Mouse (Mus musculus) limb, embryonic 11.5 days (tissue): ENCODE results near the gene Fuom. TPM values are rescaled to one million over a fixed set of nuclear protein-coding genes. Genes with fewer than 3 reads are reported as not detected.

Experiments
- ATAC-seq: fragments of 200-750 bp; cut with Nextera tagmentation; 2 replicates; pipeline ENCODE4 v1.8.0; 2017; ENCODE audit warnings: low read depth; ENCODE audit not compliant: insufficient number of reproducible peaks, low FRiP score, low TSS enrichment
- DNase-seq: peaks from one replicate; pipeline ENCODE4 v3.0.0-alpha.2; 2015; ENCODE audit warnings: low spot score
- H3K27ac ChIP-seq: fragments of 300-500 bp; sonication (generic); replicated peaks from 2 replicates; pipeline ENCODE4 v1.5.1; 2014; ENCODE audit warnings: low read depth, mild to moderate bottlenecking, low read length
- H3K27me3 ChIP-seq: fragments of 300-500 bp; sonication (generic); 2 replicates; pipeline ENCODE4 v1.6.1; 2014; ENCODE audit warnings: mild to moderate bottlenecking, low read length, mixed read lengths; ENCODE audit not compliant: control insufficient read depth, insufficient read depth
- H3K36me3 ChIP-seq: fragments of 300-500 bp; sonication (generic); 2 replicates; pipeline ENCODE4 v1.6.1; 2014; ENCODE audit warnings: mild to moderate bottlenecking, low read length, moderate library complexity, mixed read lengths; ENCODE audit not compliant: control insufficient read depth, insufficient read depth
- H3K4me1 ChIP-seq: fragments of 300-500 bp; sonication (generic); 2 replicates; pipeline ENCODE4 v1.6.1; 2014; ENCODE audit warnings: low read length, mixed read lengths; ENCODE audit not compliant: control insufficient read depth, insufficient read depth
- H3K4me2 ChIP-seq: fragments of 300-500 bp; sonication (generic); 2 replicates; pipeline ENCODE4 v1.6.1; 2014; ENCODE audit warnings: low read depth, mild to moderate bottlenecking, moderate library complexity; ENCODE audit not compliant: severe bottlenecking
- H3K4me3 ChIP-seq: fragments of 300-500 bp; sonication (generic); 2 replicates; pipeline ENCODE4 v1.5.1; 2014; ENCODE audit warnings: low read depth, low read length
- H3K9ac ChIP-seq: fragments of 300-500 bp; sonication (generic); 2 replicates; pipeline ENCODE4 v1.6.1; 2014; ENCODE audit warnings: mild to moderate bottlenecking, low read length
- H3K9me3 ChIP-seq: fragments of 300-500 bp; sonication (generic); 2 replicates; pipeline ENCODE4 v1.6.1; 2016; ENCODE audit warnings: low read length; ENCODE audit not compliant: control insufficient read depth
- WGBS: fragments of 180-500 bp; shearing (Covaris S2); extraction: QIAGEN DNeasy Blood & Tissue Kit; methylation state at CpG from one replicate; pipeline ENCODE4 v1.1.7; 2014; 5-methylcytosine and 5-hydroxymethylcytosine counted together
- polyA plus RNA-seq: library from polyadenylated mRNA; unstranded; fragments of >200 nt; fragmentation: Nextera tagmentation; extraction: Ambion mirVana; gene quantifications from 2 replicates; pipeline ENCODE4 v1.2.1, GENCODE M21; 2014

The Fuom gene
- polyA plus RNA-seq, 1 experiment from 2014 or later: 16.6 TPM

- Histone ChIP-seq H3K4me1 (peaks cover 2% of the 10 kb centered on the region; the same call in 1 of the 2 replicates), H3K4me3 (no peak overlapping the region), H3K36me3 (peaks cover 2% of the 10 kb centered on the region; the same call in 1 of the 2 replicates), H3K9me3 (no peaks in the 10 kb centered on the region), H3K27ac (no peak overlapping the region), H3K9ac (no peak overlapping the region), H3K27me3 (no peaks in the 10 kb centered on the region), H3K4me2 (no peak overlapping the region)
- no peak for ATAC-seq
- no peak for DNase-seq
- 89% methylated on average over 2 of the region's 2 CpGs for WGBS
These were observed 25.7 kb upstream of the Fuom start for GRCm38 (mm10) chr7:140127911-140128310.

- Histone ChIP-seq H3K4me1 (peaks cover 2% of the 10 kb centered on the region; the same call in 1 of the 2 replicates), H3K27me3 (no peaks in the 10 kb centered on the region), H3K27ac (no peak overlapping the region), H3K36me3 (peaks cover 2% of the 10 kb centered on the region; the same call in 1 of the 2 replicates), H3K4me2 (no peak overlapping the region), H3K9ac (no peak overlapping the region), H3K9me3 (no peaks in the 10 kb centered on the region), H3K4me3 (no peak overlapping the region)
- DNase-seq (no peak), ATAC-seq (no peak)
- 88% methylated on average over 3 of the region's 3 CpGs for WGBS
These were observed 24.7 kb upstream of the Fuom start for GRCm38 (mm10) chr7:140126934-140127333.

- H3K36me3 ChIP-seq: peaks cover 2% of the 10 kb centered on the region; the same call in 1 of the 2 replicates
- peaks cover 2% of the 10 kb centered on the region; the same call in 1 of the 2 replicates for H3K4me1 ChIP-seq
- peak overlapping the region; percentile 83 for H3K9ac ChIP-seq
- 3% methylated on average over 5 of the region's 5 CpGs for WGBS
- DNase-seq: no peak
- no peaks in the 10 kb centered on the region for H3K27me3 ChIP-seq
- H3K4me2 ChIP-seq: peak overlapping the region; percentile 53
- H3K9me3 ChIP-seq: no peaks in the 10 kb centered on the region
- no peak overlapping the region for H3K27ac ChIP-seq
- H3K4me3 ChIP-seq: peak overlapping the region; percentile 79
- ATAC-seq: no peak
These were observed 23.7 kb upstream of the Fuom start for GRCm38 (mm10) chr7:140126022-140126350.

- no peaks in the 10 kb centered on the region for H3K9me3 ChIP-seq
- no peaks in the 10 kb centered on the region for H3K27me3 ChIP-seq
- H3K9ac ChIP-seq: peak overlapping the region; percentile 83
- H3K4me1 ChIP-seq: peaks cover 2% of the 10 kb centered on the region; the same call in 1 of the 2 replicates
- DNase-seq: peak; percentile 93
- no peak overlapping the region; the same call in 1 of the 2 replicates for H3K27ac ChIP-seq
- WGBS: 2% methylated on average over 40 of the region's 40 CpGs
- peak overlapping the region; percentile 53 for H3K4me2 ChIP-seq
- H3K36me3 ChIP-seq: peaks cover 2% of the 10 kb centered on the region; the same call in 1 of the 2 replicates
- peak; percentile 96 for ATAC-seq
- H3K4me3 ChIP-seq: peak overlapping the region; percentile 79
These were observed 23.2 kb upstream of the Fuom start for GRCm38 (mm10) chr7:140125278-140126021.

- Histone ChIP-seq H3K9me3 (no peaks in the 10 kb centered on the region), H3K36me3 (no peaks in the 10 kb centered on the region; the same call in 1 of the 2 replicates), H3K4me1 (peaks cover 2% of the 10 kb centered on the region; the same call in 1 of the 2 replicates), H3K27ac (no peak overlapping the region), H3K4me2 (no peak overlapping the region), H3K27me3 (no peaks in the 10 kb centered on the region), H3K4me3 (no peak overlapping the region), H3K9ac (no peak overlapping the region)
- DNase-seq (no peak), ATAC-seq (no peak)
- 92% methylated on average over 1 of the region's 1 CpGs for WGBS
These were observed 22.1 kb upstream of the Fuom start for GRCm38 (mm10) chr7:140124382-140124781.

- Histone ChIP-seq H3K4me3 (no peak overlapping the region), H3K36me3 (no peaks in the 10 kb centered on the region), H3K4me1 (peaks cover 2% of the 10 kb centered on the region; the same call in 1 of the 2 replicates), H3K27me3 (no peaks in the 10 kb centered on the region), H3K9ac (no peak overlapping the region), H3K4me2 (no peak overlapping the region), H3K27ac (no peak overlapping the region), H3K9me3 (no peaks in the 10 kb centered on the region)
- 44% methylated on average over 4 of the region's 4 CpGs for WGBS
- DNase-seq (no peak), ATAC-seq (no peak)
These were observed 20.5 kb upstream of the Fuom start for GRCm38 (mm10) chr7:140122765-140123164.

GRCm38 (mm10) chr7:140121338-140121910, 19.2 kb upstream of the Fuom start:
- no peak overlapping the region for H3K4me3 ChIP-seq
- DNase-seq: no peak
- H3K9me3 ChIP-seq: no peaks in the 10 kb centered on the region
- no peaks in the 10 kb centered on the region for H3K36me3 ChIP-seq
- no peak overlapping the region for H3K27ac ChIP-seq
- WGBS: 82% methylated on average over 12 of the region's 13 CpGs
- no peak overlapping the region for H3K4me2 ChIP-seq
- H3K27me3 ChIP-seq: no peaks in the 10 kb centered on the region
- no peak for ATAC-seq
- peaks cover 2% of the 10 kb centered on the region; the same call in 1 of the 2 replicates for H3K4me1 ChIP-seq
- H3K9ac ChIP-seq: no peak overlapping the region

- no peak for ATAC-seq
These were observed 18.2 kb upstream of the Fuom start for GRCm38 (mm10) chr7:140120484-140120883.

More at GRCm38 (mm10) chr7:140120484-140120883, 18.2 kb upstream of the Fuom start:
- no peaks in the 10 kb centered on the region for H3K9me3 ChIP-seq
- no peak for DNase-seq
- H3K27ac ChIP-seq: no peak overlapping the region
- H3K9ac ChIP-seq: no peak overlapping the region
- WGBS: 90% methylated on average over 2 of the region's 2 CpGs
- H3K27me3 ChIP-seq: no peaks in the 10 kb centered on the region
- peaks cover 2% of the 10 kb centered on the region; the same call in 1 of the 2 replicates for H3K4me1 ChIP-seq
- H3K4me3 ChIP-seq: no peak overlapping the region
- H3K36me3 ChIP-seq: no peaks in the 10 kb centered on the region
- H3K4me2 ChIP-seq: no peak overlapping the region
